Mouse (Mus musculus) adrenal gland, adult 8-10 months (tissue): ENCODE results near the gene Plod2. TPM values are rescaled to one million over a fixed set of nuclear protein-coding genes. Genes with fewer than 3 reads are reported as not detected.

Source experiments
- DNase-seq: peaks from one replicate; pipeline ENCODE4 v3.0.0; 2022
- total RNA-seq, 4 experiments: library from RNA; stranded (reverse); gene quantifications; 2 replicates each; pipeline ENCODE4 v1.2.4; 2022

The Plod2 gene
- total RNA-seq, 4 experiments from 2014 or later, result 176 to 205 (median 188) TPM

DNA sequence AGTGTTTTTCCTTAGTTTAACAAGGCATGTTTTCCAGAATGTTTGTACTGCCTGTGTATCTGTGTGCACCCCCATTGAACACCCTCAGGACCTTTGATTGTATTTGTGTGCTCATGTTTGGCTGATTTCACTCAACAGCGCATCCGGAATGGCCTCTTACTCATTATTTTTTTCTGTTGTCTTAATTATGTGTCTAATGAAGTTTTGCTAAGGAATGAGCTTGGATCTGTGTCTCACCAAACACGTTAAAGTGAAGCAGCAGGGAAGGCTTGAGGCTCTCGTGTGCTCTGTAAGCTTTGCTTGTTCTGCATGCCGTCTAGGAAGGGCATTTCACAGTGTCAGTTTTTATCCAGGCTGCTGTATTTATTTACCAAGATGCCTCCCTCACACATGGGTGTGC is 59.5 kb downstream of the Plod2 start:
- DNase-seq, result no peak

- DNase-seq, result no peak
Observed at GRCm38 (mm10) chr9:92603541-92603940, 61.5 kb downstream of the Plod2 start.

DNA sequence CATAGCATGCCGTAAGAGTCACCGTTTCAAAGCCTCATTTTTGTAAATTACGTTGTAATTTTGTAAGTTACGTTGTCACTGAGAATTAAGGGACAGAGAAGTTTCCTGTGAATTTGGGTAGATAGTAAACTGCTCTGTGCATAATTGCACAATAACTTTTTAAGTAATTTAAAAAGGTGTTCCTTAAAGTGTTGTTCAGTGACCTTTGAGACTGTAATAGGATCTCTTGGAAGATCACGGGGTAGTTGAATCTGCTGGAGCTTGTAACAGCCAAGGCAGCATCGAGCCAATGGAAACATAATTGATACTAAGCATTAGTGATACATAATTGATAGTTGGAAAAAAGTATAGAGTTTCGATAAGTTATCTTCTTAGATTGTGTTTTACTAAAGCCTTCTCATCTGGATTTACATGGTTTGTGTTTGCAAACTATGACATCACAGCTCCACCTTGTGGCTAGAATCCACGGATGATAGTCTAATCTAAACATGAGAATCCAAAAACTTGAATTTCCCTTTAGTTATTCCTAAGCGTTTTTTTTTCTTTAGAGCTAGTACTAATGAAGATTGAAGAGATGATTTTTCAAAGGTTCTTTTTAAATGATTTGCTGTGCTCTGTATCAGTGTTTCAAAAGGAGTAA is 68.7 kb downstream of the Plod2 start:
- DNase-seq, result no peak

GRCm38 (mm10) chr9:92612641-92613040 is 70.6 kb downstream of the Plod2 start:
- DNase-seq, result no peak

GRCm38 (mm10) chr9:92613206-92613605 is 71.2 kb downstream of the Plod2 start:
- peak; percentile 40 for DNase-seq

- DNase-seq, result no peak
Observed at GRCm38 (mm10) chr9:92616418-92616817, 74.4 kb downstream of the Plod2 start.

DNA sequence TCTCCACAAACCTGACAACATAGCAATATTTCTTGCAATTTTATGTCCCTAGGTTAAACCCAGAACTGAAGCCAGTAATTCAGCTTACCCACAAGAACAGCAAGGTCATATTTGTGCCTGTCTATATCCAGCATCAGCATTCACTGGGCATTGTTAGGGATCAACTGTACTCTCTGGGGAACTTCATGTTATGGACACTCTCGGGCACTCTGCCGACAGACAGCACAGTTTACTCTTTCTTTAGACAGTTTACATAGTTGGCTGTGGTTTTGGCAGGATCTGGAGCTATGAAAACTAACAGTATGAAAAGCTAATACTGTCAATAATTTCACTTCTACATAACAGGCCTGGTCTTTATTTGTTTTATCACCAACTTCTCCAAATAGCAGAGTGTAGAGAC is 75.4 kb downstream of the Plod2 start:
- DNase-seq, result no peak

GRCm38 (mm10) chr9:92620088-92620487 is 78.1 kb downstream of the Plod2 start:
- no peak for DNase-seq

GRCm38 (mm10) chr9:92621246-92621645 is 79.2 kb downstream of the Plod2 start:
- DNase-seq, result no peak

DNA sequence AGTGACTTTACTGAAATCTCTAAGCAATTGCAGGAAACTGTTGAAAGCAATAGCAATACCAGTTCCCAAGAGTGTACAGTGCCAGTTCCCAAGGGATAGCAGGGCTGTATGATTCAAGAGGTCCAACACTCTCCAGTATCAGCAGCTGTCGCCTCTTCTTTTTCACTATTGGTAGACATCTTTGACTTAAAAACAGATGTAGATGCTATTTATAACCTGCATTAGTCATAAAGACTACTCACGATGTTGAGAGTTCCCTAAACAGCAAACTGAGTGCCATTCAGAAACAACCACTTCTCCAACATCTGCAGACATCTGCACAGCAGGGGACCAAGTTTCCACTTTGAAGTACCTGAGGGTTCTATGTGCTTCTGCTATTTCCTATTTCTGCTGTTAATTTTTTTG is 79.9 kb downstream of the Plod2 start:
- DNase-seq, result no peak

DNA sequence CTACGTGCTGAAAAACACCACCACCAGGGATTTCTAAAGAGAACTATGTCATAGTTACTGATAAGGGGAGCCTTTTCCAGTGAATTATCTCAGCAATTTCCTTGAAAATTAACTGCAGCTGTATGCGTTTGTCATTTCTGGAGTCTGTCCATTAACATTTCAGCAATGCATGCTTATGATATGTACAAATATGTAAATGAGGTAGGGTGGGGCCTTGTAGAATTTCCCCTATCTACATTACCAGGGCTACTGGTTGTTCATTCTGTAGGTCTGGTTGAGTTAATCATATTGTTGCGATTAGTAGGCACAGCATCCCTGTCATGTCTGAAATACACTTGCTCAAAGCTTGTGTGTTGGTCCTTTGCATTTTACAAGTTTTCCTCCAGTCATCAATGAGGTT is 92.8 kb downstream of the Plod2 start:
- no peak for DNase-seq

DNA sequence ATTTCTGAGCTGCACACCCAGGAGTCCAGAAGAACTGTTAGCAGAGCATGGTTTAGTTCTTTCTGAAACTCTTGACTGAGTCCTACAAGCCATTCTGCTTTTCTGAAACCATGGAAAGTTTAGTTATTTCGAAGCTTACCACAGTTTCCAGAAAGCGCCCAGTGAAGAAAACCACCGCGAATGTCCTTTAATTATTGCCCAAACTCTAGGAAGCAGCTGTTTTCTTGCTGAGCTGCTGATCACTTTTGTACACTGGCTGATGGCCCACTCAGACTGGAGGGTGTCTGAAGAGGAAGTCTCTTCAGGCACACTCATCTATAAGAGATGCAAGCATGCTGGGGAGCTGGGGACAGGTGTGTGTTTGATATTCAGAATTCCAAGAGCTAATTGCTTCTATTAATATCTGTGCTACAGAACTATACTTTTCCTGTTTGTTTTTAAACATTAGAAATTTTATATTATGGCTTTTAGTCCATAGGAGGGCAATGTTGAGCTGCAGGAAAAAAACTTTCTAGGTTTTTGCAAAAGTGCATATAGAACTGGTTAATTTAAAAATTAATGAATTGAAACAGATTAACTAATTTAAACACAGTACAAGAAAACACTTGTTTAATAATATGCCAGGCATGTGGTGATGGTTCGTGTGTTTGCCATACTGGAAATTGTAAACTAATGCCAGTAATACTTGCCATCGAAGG is 97.3 kb downstream of the Plod2 start:
- no peak for DNase-seq

DNA sequence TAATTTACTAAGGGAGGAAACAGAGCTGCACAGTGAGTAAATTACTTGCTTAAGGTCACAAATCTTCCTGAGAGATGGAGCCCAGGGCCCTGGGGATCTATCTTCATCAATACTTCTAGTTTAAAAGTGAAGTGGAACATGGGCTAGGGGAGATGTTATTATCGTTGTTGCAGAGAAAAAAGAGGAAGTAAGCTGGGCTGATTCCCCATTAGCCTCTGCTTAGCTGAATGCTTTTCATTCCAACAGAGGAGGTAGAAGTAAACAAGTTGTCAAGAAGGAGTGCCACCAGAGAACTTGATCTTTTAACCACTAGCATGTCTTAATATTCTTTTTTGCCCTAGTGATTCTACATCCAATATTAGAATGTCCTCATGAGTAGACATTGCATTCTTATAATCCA is 99.7 kb downstream of the Plod2 start:
- no peak for DNase-seq

Other genes starting within 250 kb of the Plod2 start
- not detected for gene 1700057G04Rik, start 232.8 kb upstream of the Plod2 start, total RNA-seq
- gene Plscr4, start 84.8 kb upstream of the Plod2 start, total RNA-seq, result 10 to 100 TPM; 16.3 to 25.0 (median 19.8) TPM